In the genomic region with DNA sequence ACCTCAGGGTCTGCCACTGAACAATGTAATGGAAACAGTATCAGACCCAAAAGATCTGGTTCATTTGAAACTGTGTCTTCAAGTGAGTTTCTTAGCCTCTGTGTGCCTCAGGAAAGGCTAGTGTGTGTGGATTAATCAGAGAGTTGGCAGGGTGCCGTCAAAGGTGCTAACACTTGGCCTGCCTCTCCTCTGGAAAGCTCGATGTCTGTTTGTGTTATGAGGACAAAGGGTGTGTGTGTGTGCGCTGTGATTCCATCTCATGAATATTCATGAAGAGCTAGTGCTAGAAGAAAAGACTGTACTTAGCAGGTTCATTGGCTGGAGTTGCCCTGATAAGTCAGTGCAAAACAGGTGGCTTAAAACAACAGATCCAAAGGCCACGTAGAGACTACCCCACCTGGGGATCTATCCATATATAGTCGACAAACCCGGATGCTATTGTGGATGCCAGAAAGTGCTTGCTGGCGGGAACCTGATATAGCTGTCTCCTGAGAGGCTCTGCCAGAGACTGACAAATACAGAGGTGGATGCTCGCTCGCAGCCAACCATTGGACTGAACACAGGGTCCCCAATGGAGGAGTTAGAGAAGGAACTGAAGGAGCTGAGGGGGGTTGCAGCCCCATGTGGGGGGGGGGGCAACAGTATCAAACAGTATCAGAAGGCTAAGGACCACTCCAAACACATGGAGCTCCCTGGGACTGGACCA, we compare ENCODE assay signal across 14 mouse cellular contexts. TPM values are rescaled to one million over a fixed set of nuclear protein-coding genes. Genes with fewer than 3 reads are reported as not detected.
DNase-seq lines count a peak whose midpoint lies in the region; ATAC-seq and TF ChIP-seq lines count a peak whose summit lies in the region.
"Had no signal": no experiment of that assay in that cellular context is flagged by ENCODE, and none has a peak within 500 bp of the region (broad histone marks: within the 10 kb centered on the region; RNA-seq: fewer than 3 reads in every experiment).

No protein-coding gene starts in this region.

- no peak for ATAC-seq in liver, embryonic 12.5 days
- ATAC-seq in hindbrain, embryonic 15.5 days (ENCODE audit: low FRiP score, low read depth) = peak; percentile 50; the same call in 1 of the 2 replicates
- ATAC-seq in neural tube, embryonic 14.5 days (ENCODE audit: low read depth) = peak; percentile 44; the same call in 1 of the 2 replicates

- TF ChIP-seq POLR2A in liver, adult 2 months (IDR thresholded peaks at IDR 0.05; ENCODE audit: extremely low read depth, insufficient read depth, low read length) = no peak

- H3K27ac ChIP-seq in liver, adult 2 months (replicated peaks; ENCODE audit: insufficient read depth, low read depth, low read length) = no peak overlapping the region
- no peak overlapping the region for H3K27ac ChIP-seq in liver, embryonic 12.5 days
- 0 out of 2 replicates have a peak overlapping the region, but pooled peaks have one; percentile 8 for H3K27ac ChIP-seq in hindbrain, embryonic 15.5 days (replicated peaks)
- H3K27ac ChIP-seq in neural tube, embryonic 14.5 days (ENCODE audit: low read depth, low read length) = no peak overlapping the region
- H3K27ac ChIP-seq: heart, embryonic 10.5 days; neural tube, embryonic 12.5 days; stomach, embryonic 15.5 days had no signal

- WGBS in liver, adult 2 months = 57% methylated on average over 9 of the region's 9 CpGs
- 40% methylated on average over 9 of the region's 9 CpGs for WGBS in liver, embryonic 12.5 days (ENCODE audit: insufficient replicate concordance)
- 18% methylated on average over 9 of the region's 9 CpGs for WGBS in hindbrain, embryonic 15.5 days
- WGBS in neural tube, embryonic 14.5 days = 32% methylated on average over 9 of the region's 9 CpGs

- no peak overlapping the region for H3K9ac ChIP-seq in liver, adult 2 months (ENCODE audit: low read depth, low read length)
- H3K9ac ChIP-seq in liver, embryonic 12.5 days = no peak overlapping the region
- no peak overlapping the region for H3K9ac ChIP-seq in hindbrain, embryonic 15.5 days
- H3K9ac ChIP-seq in neural tube, embryonic 14.5 days (replicated peaks; ENCODE audit: low read depth, low read length) = no peak overlapping the region
- H3K9ac ChIP-seq: neural tube, embryonic 12.5 days; stomach, embryonic 15.5 days had no signal

- no peaks in the 10 kb centered on the region for H3K79me2 ChIP-seq in liver, adult 2 months (ENCODE audit: control insufficient read depth, insufficient read depth, low read length)

- no peak for TF ChIP-seq CTCF in liver, adult 2 months (IDR thresholded peaks at IDR 0.05; ENCODE audit: low read depth, low read length)

- no peak overlapping the region for H3K4me2 ChIP-seq in liver, embryonic 12.5 days
- no peak overlapping the region for H3K4me2 ChIP-seq in hindbrain, embryonic 15.5 days
- H3K4me2 ChIP-seq in neural tube, embryonic 14.5 days (ENCODE audit: low read depth, low read length) = no peak overlapping the region
- H3K4me2 ChIP-seq: neural tube, embryonic 12.5 days; stomach, embryonic 15.5 days had no signal

- peak; percentile 36 to 48 for DNase-seq in cerebellum, adult 18-20 months
- DNase-seq in cerebellum, adult 9-11 months = no peak
- peak; percentile 30 for DNase-seq in liver, adult 2 months (ENCODE audit: extremely low read depth, low read depth, low spot score)
- no peak for DNase-seq in heart, postnatal 36 days
- DNase-seq in adrenal gland, adult 2 months = no peak
- DNase-seq: liver; lung, postnatal 4 days; right cerebral cortex, postnatal 4 days had no signal

- intact Hi-C loops in heart, postnatal 36 days (cut with DNase I) = no loop called here

- H3K4me3 ChIP-seq in liver, adult 2 months (ENCODE audit: insufficient read depth, low read depth, low read length) = no peak overlapping the region
- H3K4me3 ChIP-seq in liver, embryonic 12.5 days = no peak overlapping the region
- no peak overlapping the region for H3K4me3 ChIP-seq in hindbrain, embryonic 15.5 days
- H3K4me3 ChIP-seq in neural tube, embryonic 14.5 days (ENCODE audit: low read depth, low read length) = no peak overlapping the region
- H3K4me3 ChIP-seq: heart, embryonic 10.5 days; neural tube, embryonic 12.5 days; stomach, embryonic 15.5 days had no signal

- H3K27me3 ChIP-seq in liver, adult 2 months (ENCODE audit: control insufficient read depth, insufficient read depth, low read length) = no peaks in the 10 kb centered on the region
- H3K27me3 ChIP-seq in liver, embryonic 12.5 days (replicated peaks) = no peaks in the 10 kb centered on the region
- H3K27me3 ChIP-seq in hindbrain, embryonic 15.5 days = no peaks in the 10 kb centered on the region
- H3K27me3 ChIP-seq in neural tube, embryonic 14.5 days (ENCODE audit: control insufficient read depth, insufficient read depth, low read length) = no peaks in the 10 kb centered on the region
- H3K27me3 ChIP-seq: neural tube, embryonic 12.5 days; stomach, embryonic 15.5 days had no signal

- H3K9me3 ChIP-seq in liver, embryonic 12.5 days (replicated peaks) = no peaks in the 10 kb centered on the region
- H3K9me3 ChIP-seq in hindbrain, embryonic 15.5 days = no peaks in the 10 kb centered on the region
- H3K9me3 ChIP-seq in neural tube, embryonic 14.5 days (ENCODE audit: control insufficient read depth, low read length) = no peaks in the 10 kb centered on the region
- H3K9me3 ChIP-seq: heart, embryonic 10.5 days; neural tube, embryonic 12.5 days; stomach, embryonic 15.5 days had no signal

- no peaks in the 10 kb centered on the region for H3K36me3 ChIP-seq in liver, adult 2 months (ENCODE audit: control insufficient read depth, insufficient read depth, low read length)
- no peaks in the 10 kb centered on the region for H3K36me3 ChIP-seq in liver, embryonic 12.5 days
- peaks cover 9% of the 10 kb centered on the region for H3K36me3 ChIP-seq in hindbrain, embryonic 15.5 days
- H3K36me3 ChIP-seq in neural tube, embryonic 14.5 days (ENCODE audit: control insufficient read depth, insufficient read depth, low read length) = peaks cover 9% of the 10 kb centered on the region
- H3K36me3 ChIP-seq: heart, embryonic 10.5 days; stomach, embryonic 15.5 days had no signal

- H3K4me1 ChIP-seq in liver, adult 2 months (ENCODE audit: control insufficient read depth, insufficient read depth, low read length) = no peaks in the 10 kb centered on the region
- no peaks in the 10 kb centered on the region for H3K4me1 ChIP-seq in liver, embryonic 12.5 days
- H3K4me1 ChIP-seq in hindbrain, embryonic 15.5 days (replicated peaks) = peaks cover 20% of the 10 kb centered on the region
- peaks cover 7% of the 10 kb centered on the region; the same call in 1 of the 2 replicates for H3K4me1 ChIP-seq in neural tube, embryonic 14.5 days (ENCODE audit: control insufficient read depth, insufficient read depth, low read length)
- H3K4me1 ChIP-seq: heart, embryonic 10.5 days; stomach, embryonic 15.5 days had no signal

RNA-seq across cellular contexts. Expression of a gene that starts 17.9 kb away (rescaled TPM):
- total RNA-seq in liver, adult 2 months (2014; rRNA removed) = not detected in 2 replicates
- polyA plus RNA-seq in liver, adult 2 months (2012; rRNA removed) = not detected in 2 replicates
- 0.01 and 0.05 TPM in 2 replicates for polyA plus RNA-seq in liver, embryonic 12.5 days (2016; fragmentation: Nextera tagmentation; extraction: Ambion mirVana)
- polyA plus RNA-seq in hindbrain, embryonic 15.5 days (2015; fragmentation: Nextera tagmentation; extraction: Ambion mirVana) = 28.5 and 29.6 TPM in 2 replicates
- polyA plus RNA-seq in neural tube, embryonic 14.5 days (2014; fragmentation: Nextera tagmentation; extraction: Ambion mirVana) = 36.7 and 42.7 TPM in 2 replicates
- under 1 TPM; 0.36 to 0.68 TPM for total RNA-seq in heart, postnatal 36 days (2021)
- 1 to 10 TPM; 1.4 to 3.5 TPM for total RNA-seq in adrenal gland, adult 2 months (2021)
- 0.52 and 1.0 TPM in 2 replicates for polyA plus RNA-seq in adrenal gland, adult 2 months (2012; rRNA removed)

RNA-seq across cellular contexts. Expression of a gene that starts 52.0 kb away (rescaled TPM):
- 25.0 and 30.1 TPM in 2 replicates for total RNA-seq in liver, adult 2 months (2014; rRNA removed)
- polyA plus RNA-seq in liver, adult 2 months (2012; rRNA removed) = 27.5 and 28.7 TPM in 2 replicates
- polyA plus RNA-seq in liver, embryonic 12.5 days (2016; fragmentation: Nextera tagmentation; extraction: Ambion mirVana) = 62.3 and 66.2 TPM in 2 replicates
- polyA plus RNA-seq in hindbrain, embryonic 15.5 days (2015; fragmentation: Nextera tagmentation; extraction: Ambion mirVana) = 74.7 and 79.5 TPM in 2 replicates
- 75.2 and 85.6 TPM in 2 replicates for polyA plus RNA-seq in neural tube, embryonic 14.5 days (2014; fragmentation: Nextera tagmentation; extraction: Ambion mirVana)
- 100 to 1,000 TPM; 174 to 194 TPM for total RNA-seq in heart, postnatal 36 days (2021)
- 100 to 1,000 TPM in 1 of 2 experiments, 10 to 100 TPM in 1; 81.0 to 108 TPM for total RNA-seq in adrenal gland, adult 2 months (2021)
- 66.9 and 77.8 TPM in 2 replicates for polyA plus RNA-seq in adrenal gland, adult 2 months (2012; rRNA removed)

RNA-seq across cellular contexts. Expression of a gene that starts 52.1 kb away (rescaled TPM):
- 17.7 and 18.7 TPM in 2 replicates for total RNA-seq in liver, adult 2 months (2014; rRNA removed)
- polyA plus RNA-seq in liver, adult 2 months (2012; rRNA removed) = 11.5 and 13.1 TPM in 2 replicates
- polyA plus RNA-seq in liver, embryonic 12.5 days (2016; fragmentation: Nextera tagmentation; extraction: Ambion mirVana) = 39.6 and 40.8 TPM in 2 replicates
- polyA plus RNA-seq in hindbrain, embryonic 15.5 days (2015; fragmentation: Nextera tagmentation; extraction: Ambion mirVana) = 26.2 and 26.9 TPM in 2 replicates
- 16.2 and 19.7 TPM in 2 replicates for polyA plus RNA-seq in neural tube, embryonic 14.5 days (2014; fragmentation: Nextera tagmentation; extraction: Ambion mirVana)
- total RNA-seq in heart, postnatal 36 days (2021) = 10 to 100 TPM; 44.8 to 47.4 TPM
- total RNA-seq in adrenal gland, adult 2 months (2021) = 10 to 100 TPM; 25.9 to 28.0 TPM
- polyA plus RNA-seq in adrenal gland, adult 2 months (2012; rRNA removed) = 7.6 and 10.7 TPM in 2 replicates

RNA-seq across cellular contexts. Expression of a gene that starts 59.2 kb away (rescaled TPM):
- 2.8 and 5.4 TPM in 2 replicates for total RNA-seq in liver, adult 2 months (2014; rRNA removed)
- polyA plus RNA-seq in liver, adult 2 months (2012; rRNA removed) = 17.4 and 40.4 TPM in 2 replicates
- polyA plus RNA-seq in liver, embryonic 12.5 days (2016; fragmentation: Nextera tagmentation; extraction: Ambion mirVana) = 2.9 and 3.2 TPM in 2 replicates
- 1.1 and 1.8 TPM in 2 replicates for polyA plus RNA-seq in hindbrain, embryonic 15.5 days (2015; fragmentation: Nextera tagmentation; extraction: Ambion mirVana)
- 0.91 and 7.0 TPM in 2 replicates for polyA plus RNA-seq in neural tube, embryonic 14.5 days (2014; fragmentation: Nextera tagmentation; extraction: Ambion mirVana)
- total RNA-seq in heart, postnatal 36 days (2021) = 1 to 10 TPM in 1 of 2 experiments, under 1 TPM in 1; 0.75 to 1.6 TPM
- total RNA-seq in adrenal gland, adult 2 months (2021) = under 1 TPM; 0.28 to 0.43 TPM
- 1.0 and 1.6 TPM in 2 replicates for polyA plus RNA-seq in adrenal gland, adult 2 months (2012; rRNA removed)

Comparison
In these comparisons a context has a peak if more than half of its experiments do, and no peak if none do; other contexts are left out.
1. DNase-seq: peak in cerebellum, adult 18-20 months (2 of 2) and liver, adult 2 months (single experiment); none in cerebellum, adult 9-11 months (single experiment), heart, postnatal 36 days (0 of 2) and adrenal gland, adult 2 months (single experiment).
2. RNA of a gene that starts 17.9 kb away (polyA plus RNA-seq): 36.7 to 42.7 TPM in neural tube, embryonic 14.5 days and 28.5 to 29.6 TPM in hindbrain, embryonic 15.5 days; 0.52 to 1.0 TPM in adrenal gland, adult 2 months, 0.01 to 0.05 TPM in liver, embryonic 12.5 days and not detected in liver, adult 2 months; every median in the first group is over 10 times any median in the second.